Mouse (Mus musculus) hematopoietic stem cell, adult 5-6 weeks (primary cell): ENCODE measurements around the gene Smim24. TPM values are rescaled to one million over a fixed set of nuclear protein-coding genes. Genes with fewer than 3 reads are reported as not detected.
A peak's percentile ranks its signal among the peaks of the same experiment; 100 is the strongest.

Experiments
- ATAC-seq, 2 experiments: fragments of 125-278 bp in 1 of 2; replicated peaks in 1 of 2; 2 replicates each; pipeline ENCODE4 v1.8.0; 2016 to 2017; ENCODE audit warnings: inconsistent platforms in 2 of 2, mild to moderate bottlenecking in 2 of 2, moderate number of reproducible peaks in 2 of 2, low read depth in 1 of 2, moderate TSS enrichment in 1 of 2; ENCODE audit not compliant: low FRiP score in 2 of 2, poor library complexity in 2 of 2, severe bottlenecking in 2 of 2, insufficient read depth in 1 of 2, low TSS enrichment in 1 of 2
- total RNA-seq: library from RNA; stranded (forward); fragments of 172-1452, 232-1000 nt; gene quantifications from 2 replicates; pipeline ENCODE4 v1.2.3, GENCODE M21; 2017

The Smim24 gene
- total RNA-seq, 1 experiment from 2014 or later: 17.4 TPM

DNA sequence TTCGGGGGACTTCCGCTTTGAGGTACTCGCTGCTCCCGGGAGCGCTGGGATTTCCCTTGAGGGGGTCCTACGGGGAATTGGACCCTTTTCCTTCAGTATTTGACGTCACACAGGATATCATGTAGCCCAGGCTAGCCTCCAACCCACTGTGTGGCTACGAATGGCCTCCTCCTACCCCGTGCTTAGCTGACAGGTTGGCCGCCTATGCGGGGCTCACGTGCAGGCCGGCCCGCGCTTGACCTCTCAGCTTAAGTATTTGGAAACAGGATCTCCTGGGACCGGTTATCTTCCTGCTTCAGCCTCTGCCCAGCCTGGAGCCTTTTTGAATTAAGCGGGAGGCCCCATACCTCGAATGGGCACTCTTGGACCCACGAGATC is 8.3 kb upstream of the Smim24 start:
- peak in 1 of 2 experiments; percentile 0; a peak in 1 of 4 replicates for ATAC-seq

DNA sequence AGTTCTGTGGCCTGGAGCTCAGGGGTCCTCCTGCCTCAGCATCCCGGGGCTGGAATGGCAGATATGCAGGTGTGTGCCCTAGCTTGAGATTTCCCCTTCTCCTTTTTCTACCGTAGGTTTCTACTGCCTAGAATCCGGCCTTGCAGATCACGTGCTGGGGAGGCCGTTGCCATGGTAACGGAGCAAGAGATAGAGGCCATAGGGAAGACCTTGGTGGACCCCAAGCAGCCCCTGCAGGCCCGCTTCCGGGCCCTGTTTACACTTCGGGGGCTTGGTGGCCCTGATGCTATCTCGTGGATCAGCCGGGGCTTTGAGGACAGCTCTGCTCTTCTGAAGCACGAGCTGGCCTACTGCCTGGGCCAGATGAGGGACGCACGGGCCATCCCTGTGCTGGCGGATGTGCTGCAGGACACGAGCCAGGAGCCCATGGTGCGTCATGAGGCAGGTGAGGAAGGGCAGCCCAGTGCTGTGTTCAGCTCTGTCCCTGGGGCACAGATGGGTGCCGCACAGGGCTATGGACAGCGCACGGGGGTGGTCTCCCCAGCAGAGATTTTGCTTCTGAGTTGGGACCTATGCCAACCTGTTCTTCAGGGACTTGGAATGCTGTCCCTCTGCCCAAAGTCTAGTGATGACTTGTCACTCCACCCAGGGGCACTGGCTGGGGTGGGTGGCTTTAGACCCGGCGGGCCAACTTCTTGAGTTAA is 7.1 kb upstream of the Smim24 start:
- ATAC-seq: no peak

DNA sequence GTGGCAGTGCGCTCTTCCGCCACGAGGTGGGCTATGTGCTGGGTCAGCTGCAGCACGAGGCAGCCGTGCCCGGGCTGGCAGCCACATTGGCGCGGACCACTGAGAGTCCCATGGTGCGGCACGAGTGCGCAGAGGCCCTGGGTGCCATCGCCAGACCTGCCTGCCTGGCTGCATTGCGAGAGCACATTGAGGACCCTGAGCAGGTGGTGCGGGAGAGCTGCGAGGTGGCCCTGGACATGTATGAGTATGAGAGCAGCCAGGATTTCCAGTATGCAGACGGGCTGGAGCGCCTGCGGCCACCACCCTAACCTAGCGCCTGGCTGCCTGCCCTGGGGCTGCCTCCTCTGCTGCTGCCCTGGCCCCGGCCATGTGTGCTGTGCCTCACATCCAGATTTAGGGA is 5.1 kb upstream of the Smim24 start:
- no peak for ATAC-seq

DNA sequence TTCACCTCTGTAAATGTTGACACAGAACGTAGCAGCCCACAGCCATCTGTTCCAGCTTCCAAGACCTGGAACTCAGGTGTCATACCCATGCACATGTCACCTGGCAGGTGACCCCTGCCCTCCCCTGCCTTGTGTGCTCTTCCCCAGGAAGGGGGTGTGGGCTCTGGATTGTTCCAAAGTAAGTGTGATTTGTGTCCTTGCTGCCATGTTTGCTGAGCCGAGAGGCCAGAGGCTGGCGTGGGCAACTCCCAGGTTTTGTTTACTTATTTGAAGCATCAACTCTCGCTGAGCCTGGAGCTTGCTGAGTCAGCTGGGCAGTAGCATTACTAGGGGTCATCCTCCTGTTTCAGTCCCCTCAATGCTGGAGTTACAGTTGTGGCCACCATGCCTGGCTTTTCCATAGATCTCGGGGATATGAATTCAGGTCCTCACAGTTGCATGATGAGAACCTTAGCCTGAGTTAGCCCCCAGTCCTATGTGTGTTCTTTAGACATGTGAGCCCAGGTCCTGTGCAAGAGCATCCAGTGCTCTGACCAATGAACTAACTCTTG is 4.3 kb upstream of the Smim24 start, which contains the start of gene Gm48552:
Gene Gm48552 (plus strand): TSS at position 501 of the 551 bp plus-strand sequence.
- no peak for ATAC-seq

DNA sequence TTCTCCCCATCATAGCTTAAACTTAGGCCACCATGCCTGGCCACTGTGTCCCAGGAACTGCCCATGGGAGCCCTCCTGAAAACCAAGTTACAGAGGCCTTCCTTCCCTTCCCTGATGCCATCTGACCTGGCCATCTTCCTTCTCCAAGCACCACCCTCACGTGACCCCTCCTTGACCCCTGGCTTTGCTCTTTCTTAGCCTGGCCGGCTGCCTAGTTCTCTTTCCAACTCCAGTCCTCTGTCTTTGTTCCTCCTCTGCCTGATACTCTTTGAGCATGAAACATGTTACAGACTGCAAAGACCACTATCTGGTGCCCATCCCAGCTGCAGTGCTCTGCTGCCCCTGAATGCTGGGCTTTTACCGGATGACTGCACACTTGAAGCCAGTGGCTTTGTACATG is 3.5 kb upstream of the Smim24 start:
- no peak for ATAC-seq

DNA sequence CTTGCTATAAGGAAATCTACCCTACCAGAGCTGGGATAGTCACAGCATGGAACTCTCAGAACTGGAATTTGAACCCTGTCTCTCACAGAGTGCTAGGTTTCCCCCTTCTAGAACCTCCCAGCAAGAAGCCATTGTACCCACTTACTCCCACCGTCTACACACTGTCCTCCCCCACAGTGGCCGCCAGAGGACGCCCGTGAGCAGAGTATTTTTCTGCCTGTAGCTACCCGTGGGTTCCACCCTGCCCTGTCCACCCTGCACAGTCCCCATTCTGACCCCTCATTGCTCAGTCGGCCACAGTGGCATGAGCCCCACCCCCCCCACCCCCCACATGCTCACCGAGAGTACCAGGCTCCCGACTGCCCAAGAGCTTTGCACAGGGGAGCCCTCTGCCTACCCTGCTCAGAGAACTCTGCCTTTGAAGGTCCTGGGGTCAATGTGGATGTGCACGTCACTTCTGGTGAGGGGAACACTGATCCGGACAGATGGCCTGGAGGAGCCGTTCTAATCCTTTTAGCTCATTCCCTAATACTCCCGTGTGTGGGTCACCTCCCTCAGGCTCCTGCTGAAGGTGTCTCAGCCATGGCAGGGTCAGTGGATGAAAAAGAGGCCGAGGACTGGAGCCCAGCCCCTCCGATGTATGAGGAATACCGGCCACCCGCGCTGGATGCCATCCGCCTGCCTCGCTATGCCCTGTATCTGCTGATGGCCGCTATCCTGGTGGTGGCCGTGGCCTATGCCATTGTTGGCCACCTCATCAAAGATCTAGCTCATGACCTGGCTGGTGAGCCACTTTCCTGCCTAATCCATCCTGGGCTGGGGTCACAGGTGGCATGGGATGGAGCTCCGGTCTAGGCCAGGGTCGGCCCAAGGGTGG is 2.8 kb upstream of the Smim24 start:
- ATAC-seq: peak; percentile 62 to 65; a peak in 3 of 4 replicates

DNA sequence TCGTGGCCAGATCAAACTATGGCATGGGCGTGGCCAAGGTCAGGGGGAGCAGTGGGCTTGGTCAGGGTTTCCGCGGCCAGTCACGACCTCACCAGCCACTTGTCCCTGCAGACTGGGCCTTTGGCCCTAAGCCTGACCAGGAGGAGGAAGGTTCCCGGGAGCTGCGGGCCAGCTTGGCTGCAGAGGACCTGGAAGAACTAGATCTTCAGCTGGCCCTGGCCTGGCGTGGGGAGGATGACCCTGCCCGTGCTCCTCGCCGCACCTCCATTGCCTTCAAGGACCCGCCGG is 2.2 kb upstream of the Smim24 start:
- no peak for ATAC-seq

DNA sequence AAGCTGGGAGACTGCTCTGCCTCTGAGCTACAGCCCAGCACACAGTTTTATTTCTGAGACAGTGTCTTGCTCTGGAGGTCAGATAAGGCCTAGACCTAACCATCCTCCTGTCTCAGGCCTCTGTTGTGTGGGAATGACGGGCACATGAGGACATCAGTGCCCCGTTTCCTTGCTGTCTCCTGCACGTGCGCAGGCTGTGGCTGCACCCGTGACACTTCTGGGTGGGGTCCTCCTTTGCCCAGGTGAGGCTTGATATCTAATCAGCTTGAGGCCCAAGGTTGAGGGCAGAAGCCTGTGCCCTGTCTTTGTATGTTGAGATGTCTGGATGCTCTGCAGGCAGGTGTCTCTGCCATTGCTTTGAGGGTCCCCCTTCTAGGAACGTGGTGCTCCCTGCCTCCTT is 581 bp upstream of the Smim24 start:
- no peak for ATAC-seq

DNA sequence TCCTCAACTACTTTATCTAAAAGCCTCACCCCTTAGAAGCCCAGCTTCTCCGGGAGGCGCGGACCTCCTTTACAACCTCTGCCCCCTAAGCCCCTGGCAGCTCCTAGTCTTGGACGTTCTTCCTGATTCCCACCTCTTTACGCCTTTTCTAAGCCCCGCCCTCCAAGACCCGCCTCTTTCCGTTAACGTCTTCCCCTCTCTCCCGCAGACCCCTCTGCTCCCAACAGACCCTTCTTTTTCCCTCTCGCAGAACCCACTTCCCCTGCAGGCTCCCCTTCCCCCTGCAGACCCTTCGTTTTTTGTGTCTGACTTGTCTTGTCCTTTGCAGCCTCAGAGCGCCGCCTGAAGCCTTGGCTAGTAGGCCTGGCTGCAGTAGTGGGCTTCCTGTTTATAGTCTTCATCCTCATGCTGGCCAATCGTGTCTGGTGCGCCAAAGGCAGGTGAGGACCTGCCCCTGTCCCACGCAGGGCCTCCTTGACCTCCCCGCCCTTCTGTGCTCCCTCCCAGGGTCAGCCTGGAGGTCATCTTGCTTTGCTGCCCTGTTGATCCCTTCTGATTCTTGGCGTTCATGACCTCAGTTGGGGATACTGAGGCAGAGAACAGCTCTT is 709 bp downstream of the Smim24 start:
- peak; percentile 15 to 43; a peak in 3 of 4 replicates for ATAC-seq

DNA sequence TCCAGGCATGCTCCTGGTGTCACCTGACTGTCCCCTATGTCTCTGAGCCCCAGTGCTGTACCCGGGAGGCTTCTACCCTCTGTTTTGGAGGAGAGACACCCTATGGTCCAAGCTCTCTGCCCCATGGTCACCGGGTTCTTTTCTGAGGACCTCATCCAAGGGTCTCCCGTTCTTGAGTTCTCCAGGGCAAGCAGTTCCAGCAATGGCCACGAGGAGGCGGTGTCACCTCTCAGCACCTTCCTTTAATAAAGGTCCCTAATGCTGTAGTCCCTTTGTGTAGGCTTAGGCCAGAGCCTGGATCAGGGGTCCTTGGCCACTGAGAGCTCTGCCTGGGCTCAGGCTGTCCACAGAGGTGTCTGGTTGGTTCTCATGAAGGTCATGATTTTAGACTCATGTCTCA is 2.3 kb downstream of the Smim24 start:
- peak; percentile 37 to 46; a peak in 2 of 4 replicates for ATAC-seq

DNA sequence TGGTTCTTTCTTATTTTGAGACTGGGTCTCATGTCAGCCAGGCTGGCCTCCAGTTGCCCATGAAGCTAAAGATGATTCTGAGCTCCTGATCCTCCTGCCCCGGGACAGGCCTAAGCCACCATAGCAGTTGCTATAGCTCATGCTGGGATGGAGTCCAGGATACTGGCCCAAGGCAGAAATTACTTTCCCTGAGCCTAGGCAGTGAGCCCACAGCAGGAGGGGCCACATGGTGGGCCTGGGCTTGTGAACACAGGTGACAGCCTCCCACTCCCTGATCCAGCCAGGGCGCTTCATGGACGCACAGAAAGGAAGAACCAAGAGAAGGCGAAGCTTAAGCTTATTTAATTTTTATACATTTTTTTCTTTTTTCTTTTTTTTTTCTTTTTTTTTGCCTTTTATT is 3.0 kb downstream of the Smim24 start:
- ATAC-seq: no peak

DNA sequence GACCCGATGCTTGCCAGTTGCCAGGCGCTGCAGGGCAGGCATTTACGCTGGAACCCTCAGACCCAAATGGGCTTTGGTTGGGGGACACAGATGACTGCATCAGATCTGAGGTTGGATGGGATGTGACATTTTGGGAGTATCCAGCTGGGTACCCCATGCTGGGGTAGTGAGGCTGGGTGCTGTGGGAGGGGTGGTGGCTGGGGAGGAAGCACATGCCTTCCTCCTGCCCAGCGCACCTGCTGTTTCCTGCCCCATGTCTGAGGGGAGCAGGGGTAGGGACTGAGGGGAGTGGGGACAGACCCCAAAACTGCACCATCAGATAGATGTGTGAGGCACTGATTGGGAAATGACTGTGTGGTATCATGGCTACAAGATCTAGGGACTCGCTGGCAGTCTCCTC is 3.9 kb downstream of the Smim24 start:
- ATAC-seq: peak in 1 of 2 experiments; percentile 11; a peak in 1 of 4 replicates

DNA sequence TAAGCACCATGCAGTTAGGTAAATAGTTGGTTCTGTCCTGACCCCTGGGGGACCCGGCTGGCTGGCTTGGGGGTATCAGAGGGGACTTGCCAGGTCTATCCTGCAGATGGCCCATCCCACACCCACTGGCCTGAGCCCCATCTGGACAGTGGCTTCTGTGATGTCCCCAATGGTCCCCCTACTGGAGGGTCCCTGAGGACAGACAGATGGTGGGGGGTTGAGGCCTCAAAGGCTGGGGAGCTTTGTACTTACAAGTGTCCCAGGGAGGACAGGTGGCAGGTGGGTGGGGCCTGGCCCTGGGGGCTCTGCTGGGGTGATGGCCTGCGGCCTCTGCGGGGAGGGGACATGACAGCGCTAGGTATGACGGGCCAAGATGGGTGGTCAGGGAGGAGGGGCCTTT is 6.4 kb downstream of the Smim24 start:
- no peak for ATAC-seq

DNA sequence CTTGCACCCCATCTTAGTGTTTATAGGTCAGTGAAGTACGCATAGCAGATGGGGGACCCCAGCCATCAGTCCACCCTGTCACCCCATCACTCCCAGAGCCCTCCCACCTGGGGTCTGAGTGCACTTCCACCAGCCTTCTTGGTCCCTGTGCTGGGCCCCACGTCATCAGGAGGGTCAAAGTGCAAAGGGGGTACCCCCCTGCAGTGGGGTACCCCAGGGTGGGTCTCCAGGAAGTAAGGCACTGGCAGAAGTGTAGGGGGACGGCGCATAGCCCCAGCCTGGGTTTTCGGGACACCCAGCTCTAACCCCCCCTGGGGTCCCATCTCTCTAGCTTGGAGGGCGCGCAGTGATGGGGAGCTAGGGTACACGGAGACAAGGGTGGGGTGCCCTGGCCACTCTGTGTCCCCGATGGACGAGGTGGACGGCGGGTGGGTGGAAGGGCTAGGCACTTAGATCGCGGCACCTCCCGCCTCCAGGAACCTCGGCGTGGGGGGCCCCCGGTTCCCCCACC is 7.0 kb downstream of the Smim24 start:
- ATAC-seq: no peak

DNA sequence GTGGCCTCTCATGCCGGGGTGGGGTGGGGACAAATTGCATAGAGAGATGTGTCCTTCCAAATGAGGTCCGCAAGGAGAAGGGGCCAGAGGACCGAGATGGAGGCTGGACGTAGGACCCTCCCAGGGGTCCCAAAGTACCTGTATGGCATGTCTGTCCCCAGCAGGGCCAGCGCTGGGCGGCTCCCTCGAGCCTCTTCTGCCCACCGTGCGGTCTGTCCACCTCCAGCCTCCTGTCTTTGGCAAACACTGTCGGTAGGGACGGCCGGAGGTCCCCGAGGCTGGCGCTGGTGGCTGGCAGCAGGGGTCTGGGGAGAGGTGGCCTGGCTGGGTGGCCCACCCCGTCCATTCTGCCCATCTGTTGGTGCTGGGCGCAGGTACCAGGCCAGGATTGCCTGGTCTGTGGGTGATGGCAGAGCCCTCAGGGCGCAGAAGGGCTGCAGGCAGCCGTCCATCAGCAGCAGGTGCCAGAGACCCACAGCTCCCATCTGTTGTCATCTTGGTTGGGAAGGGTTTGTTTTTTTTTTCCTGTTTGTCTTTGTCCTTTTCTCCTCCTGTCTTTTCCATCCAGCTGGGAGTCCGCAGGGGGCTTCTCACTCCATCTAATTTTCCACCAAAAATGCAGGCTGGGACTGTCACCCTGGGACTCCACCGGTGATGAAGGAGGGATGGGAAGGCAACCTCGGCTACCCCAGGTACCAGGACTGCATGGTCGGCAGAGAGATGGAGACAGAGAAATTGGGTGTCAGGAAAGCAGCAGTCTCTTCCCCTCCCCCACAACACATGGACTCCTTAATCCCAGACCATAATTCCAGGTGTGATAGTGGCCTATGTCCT is 7.7 kb downstream of the Smim24 start:
- ATAC-seq: no peak

DNA sequence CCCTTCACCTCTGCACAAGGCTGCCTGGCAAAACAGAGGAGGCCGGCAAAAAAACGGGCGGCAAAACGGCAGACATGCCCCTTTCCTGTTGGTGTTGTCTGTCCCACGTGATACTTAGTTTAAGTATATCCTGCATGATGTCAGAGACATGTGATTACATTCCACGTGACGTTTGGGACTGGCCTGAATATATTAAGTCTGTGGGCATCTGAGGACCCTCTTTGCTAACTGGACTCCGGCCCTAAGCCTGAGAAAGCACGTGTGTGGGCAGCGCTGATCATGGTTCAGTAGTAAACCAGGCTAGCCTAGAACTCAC is 8.3 kb downstream of the Smim24 start:
- no peak for ATAC-seq

DNA sequence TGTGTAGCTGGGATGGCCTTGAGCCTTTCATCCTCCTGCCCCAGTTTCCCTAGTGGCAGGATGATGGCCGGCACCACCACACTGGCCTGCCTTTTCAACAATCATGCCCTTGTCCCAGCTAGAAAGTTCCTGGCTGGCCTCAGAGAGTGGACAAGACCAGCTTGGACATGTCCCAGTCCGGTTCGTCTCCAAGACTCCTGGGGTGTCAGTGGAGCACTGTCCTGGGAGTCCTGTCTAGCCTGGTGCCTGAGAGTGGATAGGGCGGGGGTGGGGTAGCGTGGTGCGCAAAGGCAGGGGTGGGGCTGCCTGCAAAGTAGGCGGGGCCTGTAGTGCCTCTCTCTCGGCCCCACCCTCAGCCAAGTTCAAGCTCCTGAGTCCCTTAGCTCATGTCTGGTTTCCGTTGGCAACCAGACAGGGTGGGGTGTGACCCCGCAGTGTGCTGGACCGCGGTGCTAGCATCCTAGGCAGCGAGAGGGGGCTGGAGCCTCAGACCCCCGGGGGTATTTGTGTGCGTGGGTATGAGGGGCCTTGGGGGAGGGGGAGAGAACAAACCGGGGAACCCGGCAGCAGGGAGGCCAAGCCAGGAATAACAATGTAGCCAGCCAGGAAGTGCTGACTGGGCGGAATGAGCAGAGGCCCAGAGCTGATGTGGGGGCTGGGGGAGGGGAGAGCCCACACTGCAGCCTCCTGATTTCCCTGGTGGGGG is 8.8 kb downstream of the Smim24 start:
- peak in 1 of 2 experiments; percentile 14; a peak in 1 of 4 replicates for ATAC-seq
